Mouse (Mus musculus) liver, embryonic 11.5 days (tissue): ENCODE measurements at regions not wholly inside any gene's neighbourhood (a gene's known extent, or its start where the extent isn't known, plus 50 kb on each side); places are given as distances from the start of the nearest gene placed in this dataset.

ENCODE experiments used
- ATAC-seq: fragments of 200-750 bp; cut with Nextera tagmentation; replicated peaks from 2 replicates; pipeline ENCODE4 v1.8.0; 2017; ENCODE audit warnings: moderate number of reproducible peaks, mild to moderate bottlenecking, moderate TSS enrichment, moderate library complexity; ENCODE audit not compliant: low FRiP score
- DNase-seq: peaks from one replicate; pipeline ENCODE4 v3.0.0-alpha.2; 2017; ENCODE audit warnings: low spot score
- H3K27ac ChIP-seq: fragments of 300-500 bp; sonication (generic); 2 replicates; pipeline ENCODE4 v1.5.1; 2014; ENCODE audit warnings: mild to moderate bottlenecking, low read depth, low read length, control low read depth
- H3K27me3 ChIP-seq: fragments of 300-500 bp; sonication (generic); replicated peaks from 2 replicates; pipeline ENCODE4 v1.6.1; 2014; ENCODE audit warnings: low read length, mixed read lengths; ENCODE audit not compliant: control insufficient read depth, insufficient read depth
- H3K36me3 ChIP-seq: fragments of 300-500 bp; sonication (generic); 2 replicates; pipeline ENCODE4 v1.6.1; 2014; ENCODE audit warnings: mild to moderate bottlenecking, low read length, moderate library complexity, mixed read lengths; ENCODE audit not compliant: control insufficient read depth, insufficient read depth
- H3K4me1 ChIP-seq: fragments of 300-500 bp; sonication (generic); replicated peaks from 2 replicates; pipeline ENCODE4 v1.6.1; 2014; ENCODE audit warnings: low read length, mixed read lengths; ENCODE audit not compliant: control insufficient read depth, insufficient read depth
- H3K4me2 ChIP-seq: fragments of 300-500 bp; sonication (generic); 2 replicates; pipeline ENCODE4 v1.6.1; 2014; ENCODE audit warnings: mild to moderate bottlenecking, control low read depth, moderate library complexity
- H3K4me3 ChIP-seq: fragments of 300-500 bp; sonication (generic); 2 replicates; pipeline ENCODE4 v1.5.1; 2014; ENCODE audit warnings: low read depth, low read length, control low read depth
- H3K9ac ChIP-seq: fragments of 300-500 bp; sonication (generic); 2 replicates; pipeline ENCODE4 v1.6.1; 2014; ENCODE audit warnings: low read depth, low read length, control low read depth
- H3K9me3 ChIP-seq: fragments of 300-500 bp; sonication (generic); 2 replicates; pipeline ENCODE4 v1.6.1; 2016; ENCODE audit warnings: low read length, inconsistent platforms, mixed read lengths; ENCODE audit not compliant: control insufficient read depth
- WGBS: fragments of 180-500 bp; shearing (Covaris S2); extraction: QIAGEN DNeasy Blood & Tissue Kit; methylation state at CpG from one replicate; pipeline ENCODE4 v1.1.7; 2014; 5-methylcytosine and 5-hydroxymethylcytosine counted together

DNA sequence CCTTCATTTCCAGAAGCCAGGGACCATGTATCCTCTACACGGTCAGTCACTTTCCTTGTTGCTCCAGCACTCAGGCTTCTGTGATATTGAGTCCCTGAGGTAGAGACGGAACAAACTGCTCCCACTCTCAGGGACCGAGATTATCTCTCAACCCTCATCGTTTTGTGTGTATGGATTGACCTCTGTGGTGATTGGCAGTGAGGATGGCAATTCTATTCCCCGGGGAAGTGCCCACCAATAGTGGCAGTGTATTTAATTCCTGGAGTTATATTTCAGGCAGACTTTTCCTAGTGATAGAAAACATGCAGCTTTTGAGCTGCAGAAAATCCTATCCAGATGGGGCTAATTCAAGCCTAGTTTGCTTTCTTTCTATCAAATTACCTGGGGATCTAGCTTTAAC lies 157.8 kb upstream of the Krr1 start:
- Histone ChIP-seq H3K4me2 (no peak overlapping the region), H3K27ac (no peak overlapping the region), H3K36me3 (no peaks in the 10 kb centered on the region), H3K9ac (no peak overlapping the region), H3K4me3 (no peak overlapping the region), H3K27me3 (no peaks in the 10 kb centered on the region), H3K4me1 (no peaks in the 10 kb centered on the region), H3K9me3 (no peaks in the 10 kb centered on the region)
- ATAC-seq (no peak), DNase-seq (no peak)
- 67% methylated on average over 5 of the region's 5 CpGs for WGBS

DNA sequence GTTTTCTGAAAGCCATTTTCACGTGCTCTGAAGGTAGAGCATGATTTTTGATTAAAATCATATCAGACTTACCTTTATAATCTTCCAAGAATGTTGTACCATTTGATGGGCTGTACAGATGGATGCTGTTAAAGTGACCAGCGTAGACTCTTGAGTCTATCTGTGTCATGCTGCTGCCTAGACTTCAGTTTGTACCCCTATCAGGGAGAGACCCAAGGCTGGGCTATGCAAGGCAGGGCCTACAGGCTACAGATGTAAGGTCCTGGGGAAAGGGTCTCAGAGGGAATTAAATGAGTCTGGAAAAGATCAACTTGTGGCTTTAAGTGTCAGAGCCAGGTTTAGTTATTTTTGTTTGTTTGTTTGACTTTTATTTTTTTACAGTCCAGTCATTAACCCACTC lies 157.3 kb upstream of the Krr1 start:
- DNase-seq: no peak
- no peaks in the 10 kb centered on the region for H3K27me3 ChIP-seq
- WGBS: 76% methylated on average over 2 of the region's 2 CpGs

GRCm38 (mm10) chr10:111815821-111816599 lies 156.5 kb upstream of the Krr1 start:
- no peak overlapping the region for H3K27ac ChIP-seq
- WGBS: 74% methylated on average over 7 of the region's 7 CpGs
- ATAC-seq (no peak), DNase-seq (no peak)
- H3K4me2 ChIP-seq: no peak overlapping the region
- H3K27me3 ChIP-seq: no peaks in the 10 kb centered on the region
- no peaks in the 10 kb centered on the region for H3K9me3 ChIP-seq
- H3K36me3 ChIP-seq: no peaks in the 10 kb centered on the region
- H3K4me3 ChIP-seq: no peak overlapping the region
- H3K9ac ChIP-seq: no peak overlapping the region
- H3K4me1 ChIP-seq: no peaks in the 10 kb centered on the region

More for the DNA sequence above, 157.3 kb upstream of the Krr1 start:
- no peak overlapping the region for H3K4me3 ChIP-seq
- no peak overlapping the region for H3K27ac ChIP-seq
- H3K36me3 ChIP-seq: no peaks in the 10 kb centered on the region
- no peak overlapping the region for H3K9ac ChIP-seq
- no peaks in the 10 kb centered on the region for H3K4me1 ChIP-seq
- no peaks in the 10 kb centered on the region for H3K9me3 ChIP-seq
- ATAC-seq: no peak
- H3K4me2 ChIP-seq: no peak overlapping the region

DNA sequence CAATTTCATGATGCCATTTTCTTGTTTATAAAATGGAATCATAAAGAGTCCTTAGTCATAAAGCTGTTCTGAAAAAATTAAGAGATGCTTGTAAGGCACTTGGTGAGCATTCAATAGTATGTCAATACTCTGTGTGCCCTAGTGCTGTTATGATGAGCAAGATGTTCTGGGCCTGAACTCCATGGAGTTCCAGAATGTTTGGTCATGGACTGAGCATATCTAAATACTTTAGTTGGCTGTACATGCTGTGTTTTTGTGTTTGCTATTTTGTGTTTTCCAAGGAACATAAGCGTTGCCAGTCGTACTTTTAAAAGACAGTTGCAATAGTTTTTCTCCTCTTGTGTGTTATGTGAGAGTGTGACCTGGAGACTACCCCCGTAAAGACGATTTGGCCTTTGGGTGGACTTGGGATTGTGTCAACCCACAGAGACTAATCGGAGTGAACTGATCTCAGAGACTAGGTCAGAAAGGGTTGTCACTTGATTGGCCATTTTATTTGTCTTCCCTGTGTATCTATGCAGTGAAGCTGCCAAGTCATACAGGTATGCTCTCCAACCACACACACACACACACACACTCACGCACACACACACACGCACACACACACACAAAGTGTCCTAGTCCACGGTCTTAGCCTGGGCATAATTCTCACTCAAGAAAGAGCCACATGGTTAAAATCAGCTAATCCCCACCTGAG lies 152.6 kb upstream of the Krr1 start:
- no peaks in the 10 kb centered on the region for H3K9me3 ChIP-seq
- DNase-seq (no peak), ATAC-seq (no peak)
- no peaks in the 10 kb centered on the region for H3K27me3 ChIP-seq
- no peak overlapping the region for H3K27ac ChIP-seq
- H3K9ac ChIP-seq: no peak overlapping the region
- WGBS: 92% methylated on average over 8 of the region's 8 CpGs
- no peak overlapping the region for H3K4me2 ChIP-seq
- peaks cover 4% of the 10 kb centered on the region; the same call in 1 of the 2 replicates for H3K4me1 ChIP-seq
- H3K4me3 ChIP-seq: no peak overlapping the region
- no peaks in the 10 kb centered on the region for H3K36me3 ChIP-seq

- ATAC-seq: peak; percentile 97
- 42% methylated on average over 4 of the region's 4 CpGs for WGBS
- no peaks in the 10 kb centered on the region for H3K9me3 ChIP-seq
- no peaks in the 10 kb centered on the region for H3K27me3 ChIP-seq
- peak overlapping the region; percentile 22; the same call in 1 of the 2 replicates for H3K27ac ChIP-seq
- no peak overlapping the region for H3K9ac ChIP-seq
- no peak overlapping the region for H3K4me3 ChIP-seq
- no peaks in the 10 kb centered on the region for H3K36me3 ChIP-seq
- peak overlapping the region; percentile 35 for H3K4me2 ChIP-seq
- peaks cover 18% of the 10 kb centered on the region for H3K4me1 ChIP-seq
- no peak for DNase-seq
Measured at GRCm38 (mm10) chr10:111824820-111825219, 147.6 kb upstream of the Krr1 start.

- ATAC-seq (no peak), DNase-seq (no peak)
- H3K27ac ChIP-seq: no peak overlapping the region
- H3K9ac ChIP-seq: no peak overlapping the region
- H3K4me1 ChIP-seq: peaks cover 18% of the 10 kb centered on the region
- WGBS: 87% methylated on average over 4 of the region's 4 CpGs
- H3K36me3 ChIP-seq: no peaks in the 10 kb centered on the region
- no peaks in the 10 kb centered on the region for H3K27me3 ChIP-seq
- no peak overlapping the region for H3K4me2 ChIP-seq
- H3K4me3 ChIP-seq: no peak overlapping the region
- no peaks in the 10 kb centered on the region for H3K9me3 ChIP-seq
Measured at GRCm38 (mm10) chr10:111826033-111826754, 146.3 kb upstream of the Krr1 start.

GRCm38 (mm10) chr10:111827246-111827645 lies 145.2 kb upstream of the Krr1 start:
- Histone ChIP-seq H3K9ac (no peak overlapping the region), H3K4me3 (no peak overlapping the region), H3K27me3 (no peaks in the 10 kb centered on the region), H3K4me2 (no peak overlapping the region), H3K9me3 (no peaks in the 10 kb centered on the region), H3K36me3 (no peaks in the 10 kb centered on the region), H3K27ac (no peak overlapping the region), H3K4me1 (peaks cover 18% of the 10 kb centered on the region)
- DNase-seq (no peak), ATAC-seq (no peak)
- whole genome bisulfite sequencing: 64% methylated on average over 3 of the region's 3 CpGs

DNA sequence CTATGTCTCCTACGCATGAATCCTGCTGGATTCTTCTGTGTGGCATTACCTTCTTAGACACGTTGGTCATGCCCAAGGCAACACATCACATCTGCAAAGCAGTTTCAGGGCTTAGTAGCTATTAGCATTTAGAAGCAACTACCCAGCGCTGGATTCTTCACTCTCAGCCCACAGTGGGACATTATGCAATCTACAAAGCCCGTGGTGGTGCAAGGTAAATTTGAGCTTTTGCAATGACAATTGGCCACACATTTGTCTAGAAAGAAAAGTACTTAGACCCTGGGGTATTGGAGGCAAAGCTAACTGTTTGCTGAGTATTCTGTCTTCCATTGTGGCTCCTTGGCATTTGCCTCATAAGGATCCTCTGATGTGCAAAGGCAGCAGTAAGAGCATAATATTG lies 144.5 kb upstream of the Krr1 start:
- DNase-seq (no peak), ATAC-seq (no peak)
- Histone ChIP-seq H3K36me3 (no peaks in the 10 kb centered on the region), H3K27me3 (no peaks in the 10 kb centered on the region), H3K9me3 (no peaks in the 10 kb centered on the region), H3K4me1 (peaks cover 18% of the 10 kb centered on the region), H3K4me3 (no peak overlapping the region), H3K27ac (no peak overlapping the region), H3K4me2 (no peak overlapping the region), H3K9ac (no peak overlapping the region)
- WGBS: 79% methylated on average over 4 of the region's 4 CpGs
